Comparison of ENCODE assay signal across 8 mouse cellular contexts in the genomic region with DNA sequence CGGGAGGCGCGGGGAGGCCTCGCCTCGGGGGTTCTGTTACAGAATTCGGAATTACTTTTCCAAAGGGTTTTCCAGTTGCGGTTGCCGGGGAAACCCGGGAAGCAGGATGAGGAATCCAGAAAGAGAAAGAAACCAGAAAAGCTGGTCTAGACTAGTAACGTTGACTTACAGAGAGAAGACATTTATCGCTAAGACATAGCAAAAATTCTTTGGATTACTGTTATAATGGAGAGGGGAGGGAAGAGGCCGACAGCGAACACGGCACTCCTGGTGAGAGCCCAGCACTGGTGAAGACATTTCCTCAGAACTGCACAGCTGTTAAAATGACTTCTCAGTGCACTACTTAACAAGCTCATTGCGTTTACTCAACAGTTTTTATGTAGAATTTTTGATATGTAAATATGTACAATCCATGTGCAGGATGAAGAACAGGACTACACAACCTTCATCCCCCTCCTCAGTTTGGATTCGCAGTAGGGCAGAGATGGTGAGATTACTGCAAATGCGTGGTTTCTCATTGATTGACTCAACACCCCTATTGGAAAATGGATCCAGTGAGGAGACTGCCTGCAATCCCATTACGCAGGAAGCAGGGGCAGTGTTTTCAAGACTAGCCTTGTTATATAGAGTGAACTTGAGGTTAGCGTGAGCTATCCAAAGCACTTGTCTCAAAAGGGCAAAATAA. TPM values are rescaled to one million over a fixed set of nuclear protein-coding genes. Genes with fewer than 3 reads are reported as not detected.
A peak's percentile ranks its signal among the peaks of the same experiment; 100 is the strongest.
DNase-seq lines count a peak whose midpoint lies in the region; ATAC-seq and TF ChIP-seq lines count a peak whose summit lies in the region.

No protein-coding gene starts in this region.

- no peaks in the 10 kb centered on the region for H3K9me3 ChIP-seq in heart, embryonic 14.5 days (ENCODE audit: control insufficient read depth, low read length)
- H3K9me3 ChIP-seq in forebrain, embryonic 16.5 days (ENCODE audit: control insufficient read depth, low read length): no peaks in the 10 kb centered on the region
- no peaks in the 10 kb centered on the region for H3K9me3 ChIP-seq in liver, embryonic 14.5 days (ENCODE audit: control insufficient read depth, low read length)

- no peak for TF ChIP-seq EP300 in liver, embryonic 14.5 days (IDR thresholded peaks at IDR 0.05; ENCODE audit: low read depth)

- H3K4me3 ChIP-seq in heart, embryonic 14.5 days (ENCODE audit: control insufficient read depth in 1 of 2, insufficient read depth in 1 of 2, low read depth in 1 of 2, low read length in 2 of 2): peak overlapping the region; percentile 62 to 76
- peak overlapping the region; percentile 57 for H3K4me3 ChIP-seq in forebrain, embryonic 16.5 days (replicated peaks; ENCODE audit: low read length)
- H3K4me3 ChIP-seq in liver, embryonic 14.5 days (ENCODE audit: insufficient read depth in 1 of 2, low read depth in 2 of 2, low read length in 2 of 2): peak overlapping the region; percentile 45 to 68

- no peak for DNase-seq in heart, adult 11 months
- peak; percentile 82 for DNase-seq in R1 (ENCODE audit: low read depth, low spot score)
- no peak for DNase-seq in liver, embryonic 14.5 days (ENCODE audit: low read depth in 3 of 3, low spot score in 3 of 3)
- no peak for DNase-seq in Muller cell, postnatal 12 days (ENCODE audit: inconsistent ontology term)
- no peak for DNase-seq in thymus, postnatal 10 days (ENCODE audit: low spot score in 2 of 2)
- DNase-seq in lung, postnatal 10 days: no peak

- no peaks in the 10 kb centered on the region for H3K27me3 ChIP-seq in heart, embryonic 14.5 days (ENCODE audit: control insufficient read depth, insufficient read depth, low read length)
- H3K27me3 ChIP-seq in forebrain, embryonic 16.5 days (replicated peaks; ENCODE audit: control insufficient read depth, insufficient read depth, low read length): no peaks in the 10 kb centered on the region
- peaks cover 9% of the 10 kb centered on the region; the same call in 1 of the 2 replicates for H3K27me3 ChIP-seq in liver, embryonic 14.5 days (ENCODE audit: control insufficient read depth, insufficient read depth, low read length)

- H3K27ac ChIP-seq in heart, embryonic 14.5 days (replicated peaks in 1 of 2; ENCODE audit: control insufficient read depth in 1 of 2, insufficient read depth in 1 of 2, low read depth in 2 of 2, low read length in 2 of 2): peak overlapping the region; percentile 71 to 83
- H3K27ac ChIP-seq in forebrain, embryonic 16.5 days (ENCODE audit: low read length): peak overlapping the region; percentile 83
- no peak overlapping the region for H3K27ac ChIP-seq in liver, embryonic 14.5 days

- peaks cover 2% of the 10 kb centered on the region for H3K36me3 ChIP-seq in heart, embryonic 14.5 days (ENCODE audit: control insufficient read depth, insufficient read depth, low read length)
- peaks cover 8% of the 10 kb centered on the region for H3K36me3 ChIP-seq in forebrain, embryonic 16.5 days (ENCODE audit: control insufficient read depth, insufficient read depth)
- H3K36me3 ChIP-seq in liver, embryonic 14.5 days (replicated peaks; ENCODE audit: control insufficient read depth, insufficient read depth, low read depth): no peaks in the 10 kb centered on the region

- TF ChIP-seq CTCF in liver, embryonic 14.5 days (IDR thresholded peaks at IDR 0.05; ENCODE audit: low read depth): no peak

- 0 out of 4 replicates have a peak, but pooled peaks cover 0 to 3% of the 10 kb centered on the region in 2 experiments for H3K4me1 ChIP-seq in heart, embryonic 14.5 days (ENCODE audit: control insufficient read depth in 2 of 2, insufficient read depth in 2 of 2, low read length in 2 of 2)
- peaks cover 12% of the 10 kb centered on the region for H3K4me1 ChIP-seq in forebrain, embryonic 16.5 days (replicated peaks; ENCODE audit: control insufficient read depth, insufficient read depth, low read length)
- H3K4me1 ChIP-seq in liver, embryonic 14.5 days (replicated peaks; ENCODE audit: control insufficient read depth in 2 of 2, insufficient read depth in 2 of 2, low read length in 1 of 2): peaks cover 0 to 4% of the 10 kb centered on the region in 2 experiments; a peak in 2 of 4 replicates

- ATAC-seq in heart, embryonic 14.5 days (ENCODE audit: insufficient number of reproducible peaks, insufficient read depth, low FRiP score, low read depth): peak; percentile 60; the same call in 1 of the 2 replicates
- peak; percentile 50 for ATAC-seq in forebrain, embryonic 16.5 days
- ATAC-seq in liver, embryonic 14.5 days (ENCODE audit: insufficient read depth): no peak

- peak overlapping the region; percentile 81 for H3K4me2 ChIP-seq in heart, embryonic 14.5 days (ENCODE audit: low read length)
- H3K4me2 ChIP-seq in forebrain, embryonic 16.5 days (ENCODE audit: low read length): peak overlapping the region; percentile 70
- peak overlapping the region; percentile 9 for H3K4me2 ChIP-seq in liver, embryonic 14.5 days (ENCODE audit: low read depth)

- peak overlapping the region; percentile 78 for H3K9ac ChIP-seq in heart, embryonic 14.5 days (ENCODE audit: low read length)
- H3K9ac ChIP-seq in forebrain, embryonic 16.5 days (replicated peaks; ENCODE audit: low read depth, low read length): peak overlapping the region; percentile 69
- H3K9ac ChIP-seq in liver, embryonic 14.5 days (replicated peaks): no peak overlapping the region

- 4% methylated on average over 19 of the region's 19 CpGs for WGBS in heart, embryonic 14.5 days
- 4% methylated on average over 19 of the region's 19 CpGs for WGBS in forebrain, embryonic 16.5 days
- 6% methylated on average over 19 of the region's 19 CpGs for WGBS in liver, embryonic 14.5 days (ENCODE audit: insufficient replicate concordance)

RNA-seq across cellular contexts. Expression of a gene that starts 22.0 kb away (rescaled TPM):
- 7.3 and 8.7 TPM in 2 replicates for polyA plus RNA-seq in heart, embryonic 14.5 days (2014; fragmentation: Nextera tagmentation; extraction: Ambion mirVana)
- 22.8 and 22.9 TPM in 2 replicates for polyA plus RNA-seq in forebrain, embryonic 16.5 days (2015; fragmentation: Nextera tagmentation; extraction: Ambion mirVana)
- 0.23 and 0.30 TPM in 2 replicates for polyA plus RNA-seq in liver, embryonic 14.5 days (2012; rRNA removed)
- 0.28 and 0.36 TPM in 2 replicates for polyA plus RNA-seq in liver, embryonic 14.5 days (2014; fragmentation: Nextera tagmentation; extraction: Ambion mirVana)

RNA-seq across cellular contexts. Expression of a gene that starts 53.5 kb away (rescaled TPM):
- 20.7 and 23.0 TPM in 2 replicates for polyA plus RNA-seq in heart, embryonic 14.5 days (2014; fragmentation: Nextera tagmentation; extraction: Ambion mirVana)
- 13.0 and 15.6 TPM in 2 replicates for polyA plus RNA-seq in forebrain, embryonic 16.5 days (2015; fragmentation: Nextera tagmentation; extraction: Ambion mirVana)
- polyA plus RNA-seq in liver, embryonic 14.5 days (2012; rRNA removed): 4.1 and 4.2 TPM in 2 replicates
- polyA plus RNA-seq in liver, embryonic 14.5 days (2014; fragmentation: Nextera tagmentation; extraction: Ambion mirVana): 2.9 and 3.4 TPM in 2 replicates

RNA-seq across cellular contexts. Expression of a gene that starts 58.2 kb away (rescaled TPM):
- not detected in 2 replicates for polyA plus RNA-seq in heart, embryonic 14.5 days (2014; fragmentation: Nextera tagmentation; extraction: Ambion mirVana)
- polyA plus RNA-seq in forebrain, embryonic 16.5 days (2015; fragmentation: Nextera tagmentation; extraction: Ambion mirVana): not detected in 2 replicates
- polyA plus RNA-seq in liver, embryonic 14.5 days (2012; rRNA removed): 0.06 TPM in 1 of 2 replicates, not detected in the other
- polyA plus RNA-seq in liver, embryonic 14.5 days (2014; fragmentation: Nextera tagmentation; extraction: Ambion mirVana): not detected in 2 replicates

Comparison
In these comparisons a context has a peak if more than half of its experiments do, and no peak if none do; other contexts are left out.
1. H3K4me2 ChIP-seq: peak in every context shown above with its lines; median percentile 81 in heart, embryonic 14.5 days; 70 in forebrain, embryonic 16.5 days; 9 in liver, embryonic 14.5 days.